Mouse (Mus musculus) 416B (cell line): Measurements from ENCODE around the gene Nucb1.
"Not testable (repeated sequence)": the region's sequence is repeated elsewhere in the genome, so short reads cannot be mapped to it uniquely, and the experiment has no call there.

Experiments
- DNase-seq: peaks from one replicate; pipeline ENCODE4 v3.0.0; 2011; ENCODE audit warnings: low read depth

Nucb1 gene

GRCm38 (mm10) chr7:45488293-45489204 lies 21.7 kb downstream of the Nucb1 start, which contains the start of gene Dhdh:
Gene Dhdh (minus strand): TSS chr7:45488805.
- no peak for DNase-seq

DNA sequence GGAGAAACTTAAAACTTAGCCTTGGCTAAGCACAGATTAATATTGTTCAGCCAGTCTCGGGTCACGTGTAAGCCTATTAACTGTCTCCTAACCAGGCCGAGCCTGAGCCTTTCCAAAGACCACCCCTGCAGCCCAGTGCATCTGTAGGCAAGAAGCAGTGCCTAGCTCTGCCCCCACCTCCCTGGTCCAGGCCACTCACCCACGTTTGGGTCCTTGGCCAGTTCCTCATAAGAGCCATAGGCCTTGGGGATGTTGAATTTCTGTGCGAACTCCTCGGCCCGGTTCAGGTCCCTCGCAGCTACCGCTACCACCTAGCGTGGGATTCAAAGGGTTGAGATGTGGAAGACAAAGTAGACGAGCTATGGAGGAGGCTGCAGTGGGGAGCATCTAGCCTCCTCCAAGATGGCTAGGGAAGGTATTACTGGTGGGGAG lies 22.3 kb downstream of the Nucb1 start:
- no peak for DNase-seq

DNA sequence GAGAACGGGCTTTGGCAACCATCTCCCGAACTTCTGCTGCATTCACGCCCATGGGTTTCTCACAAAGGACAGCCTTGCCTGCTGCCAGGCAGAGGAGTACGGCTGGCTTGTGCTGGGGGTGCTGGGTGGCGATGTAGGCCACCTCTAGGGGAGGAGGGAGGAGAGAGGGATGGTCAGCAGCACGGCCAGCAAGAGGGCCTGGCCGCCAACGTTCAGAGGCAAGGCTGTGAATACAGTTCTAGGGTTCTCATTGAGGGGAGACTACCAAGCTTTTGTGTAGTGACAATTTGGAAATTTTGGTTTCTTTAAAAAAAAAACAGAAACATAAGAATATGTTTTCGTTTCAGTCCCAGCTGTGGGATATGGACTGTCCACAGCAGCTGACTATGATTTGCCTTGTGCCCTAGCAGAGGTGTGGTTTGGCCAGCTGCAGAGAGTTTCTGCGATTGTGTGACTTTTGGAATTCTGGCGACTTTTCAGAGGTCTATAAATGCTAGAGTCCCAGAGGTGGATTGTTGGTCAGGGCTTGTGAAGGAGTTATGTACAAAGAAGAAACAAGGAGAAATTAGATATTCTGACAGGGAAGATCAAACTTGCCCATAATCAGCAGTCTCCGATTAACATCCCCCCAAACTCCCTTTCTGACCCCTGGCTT lies 23.3 kb downstream of the Nucb1 start, which contains the start of gene Gm45808:
Gm45808 (minus strand) TSS at position 51 of the 655 bp plus-strand sequence.
- DNase-seq, result no peak

- DNase-seq, result no peak
Observed at GRCm38 (mm10) chr7:45486158-45486557, 24.0 kb downstream of the Nucb1 start.

GRCm38 (mm10) chr7:45484985-45485384 lies 25.2 kb downstream of the Nucb1 start:
- DNase-seq, result not testable (repeated sequence)

DNA sequence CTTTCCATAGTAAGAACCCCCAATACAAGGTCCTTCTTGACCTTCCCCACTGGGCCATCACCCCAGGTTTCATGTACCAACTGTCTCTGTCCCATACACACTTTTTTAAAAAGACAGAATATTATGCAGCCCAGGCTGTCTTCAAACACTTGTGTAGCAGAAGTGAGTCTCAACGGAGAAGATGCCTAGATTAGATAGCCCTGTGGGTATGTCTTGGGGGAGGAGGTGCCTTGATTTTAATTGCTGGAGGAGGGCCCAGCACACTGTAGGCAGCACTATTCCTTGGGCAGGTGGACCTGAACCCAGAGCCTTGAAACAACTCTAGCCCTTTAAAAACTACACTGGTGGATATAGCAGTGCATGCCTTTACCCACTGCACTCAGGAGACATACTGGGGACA lies 28.0 kb downstream of the Nucb1 start:
- DNase-seq, result no peak

DNA sequence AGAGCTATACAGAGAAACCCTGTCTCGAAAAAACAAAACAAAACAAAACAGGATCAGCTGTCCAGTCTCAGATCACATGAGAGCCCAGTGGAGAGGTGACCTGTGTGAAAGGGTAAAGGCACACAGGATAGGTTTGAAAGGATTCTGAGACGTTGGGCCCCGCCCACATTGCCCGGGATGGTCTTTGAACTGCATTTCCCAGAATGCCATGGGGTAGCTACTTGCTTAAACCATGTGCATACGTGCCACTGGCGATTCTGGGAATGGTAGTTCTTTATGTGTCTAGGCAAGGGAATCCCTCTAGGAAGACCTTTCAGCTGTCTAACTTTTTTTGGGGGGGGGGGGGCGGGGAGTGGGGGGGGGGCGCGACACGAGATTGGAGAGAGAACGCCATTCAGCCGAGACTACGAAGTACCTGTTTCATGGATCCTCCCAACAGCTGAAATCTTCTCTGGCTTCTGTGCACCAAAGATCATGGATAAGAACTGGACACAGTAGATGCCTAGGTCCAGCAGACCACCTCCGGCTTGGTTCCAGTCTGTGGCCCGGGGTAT lies 28.8 kb downstream of the Nucb1 start, which contains the start of gene Tulp2:
Tulp2 (plus strand) TSS at position 504 of the 554 bp plus-strand sequence.
- peak; percentile 79 for DNase-seq

- not testable (repeated sequence) for DNase-seq
Observed at GRCm38 (mm10) chr7:45480310-45480709, 29.9 kb downstream of the Nucb1 start.

GRCm38 (mm10) chr7:45478774-45479173 lies 31.4 kb downstream of the Nucb1 start:
- DNase-seq, result no peak

DNA sequence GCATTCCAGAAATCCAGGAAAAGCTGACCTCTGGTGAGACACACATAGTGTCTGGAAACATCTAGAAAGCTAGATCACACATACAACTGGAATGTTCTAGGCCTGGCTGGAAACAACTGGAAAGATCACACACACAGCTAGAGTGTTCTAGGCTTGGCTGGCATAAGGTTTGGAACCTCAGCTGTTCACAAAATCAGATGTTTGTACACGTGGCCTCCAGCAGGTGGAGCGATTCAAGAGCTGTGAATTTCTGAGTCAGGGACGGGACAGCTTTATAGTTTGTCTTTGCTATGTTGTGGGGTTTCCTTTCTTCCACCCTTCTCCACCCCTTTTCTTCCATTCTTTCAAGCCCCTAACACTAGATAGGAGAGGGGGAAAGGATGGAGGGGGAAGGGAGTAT lies 33.2 kb downstream of the Nucb1 start:
- peak; percentile 82 for DNase-seq

DNA sequence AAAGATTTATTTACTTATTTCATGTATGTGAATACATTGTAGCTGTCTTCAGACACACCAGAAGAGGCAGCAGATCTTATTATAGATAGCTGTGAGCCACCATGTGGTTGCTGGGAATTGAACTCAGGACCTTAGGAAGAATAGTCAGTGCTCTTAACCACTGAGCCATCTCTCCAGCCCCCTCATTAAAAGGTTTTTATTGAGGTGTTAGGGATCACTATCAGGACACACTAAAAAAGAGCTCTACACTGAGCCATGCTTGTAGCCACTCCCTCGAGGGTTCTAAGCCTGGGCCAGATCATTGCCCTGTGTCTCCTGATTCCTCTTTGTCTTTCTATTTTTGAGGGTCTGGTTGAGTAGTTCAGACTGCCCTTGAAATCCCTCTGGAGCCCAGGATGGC lies 33.8 kb downstream of the Nucb1 start:
- DNase-seq, result no peak

- DNase-seq, result peak; percentile 88
Observed at GRCm38 (mm10) chr7:45475291-45475969, 34.8 kb downstream of the Nucb1 start.

GRCm38 (mm10) chr7:45470869-45471268 lies 39.3 kb downstream of the Nucb1 start:
- DNase-seq, result peak; percentile 85

DNA sequence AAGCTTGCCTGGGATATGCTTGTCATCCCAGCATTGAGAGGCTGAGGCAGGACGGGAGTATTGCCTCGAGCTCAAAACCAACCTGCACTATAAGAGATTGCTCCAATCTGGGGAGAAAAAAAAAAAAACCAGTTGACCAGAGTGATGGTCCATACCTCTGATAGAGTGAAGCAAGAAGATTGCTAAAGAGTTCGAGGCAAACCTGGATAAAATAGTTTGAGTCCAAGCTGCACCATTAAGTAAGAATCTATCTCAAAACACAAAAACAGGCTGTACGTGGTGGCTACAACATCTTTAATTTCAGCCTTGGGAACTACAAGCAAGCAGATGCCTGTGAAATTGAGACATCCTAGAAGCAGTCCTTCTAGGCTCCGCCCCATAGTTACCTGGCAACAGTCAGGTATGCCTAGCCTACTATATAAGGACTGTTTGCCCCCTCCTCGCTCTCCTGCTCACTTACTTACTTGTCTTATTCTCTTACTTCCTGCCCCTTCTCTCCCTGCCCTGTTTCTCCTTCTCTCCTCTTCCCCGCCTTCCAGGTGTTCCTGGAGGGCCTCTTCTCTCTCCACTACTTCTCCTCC lies 43.0 kb downstream of the Nucb1 start:
- DNase-seq, result no peak

DNA sequence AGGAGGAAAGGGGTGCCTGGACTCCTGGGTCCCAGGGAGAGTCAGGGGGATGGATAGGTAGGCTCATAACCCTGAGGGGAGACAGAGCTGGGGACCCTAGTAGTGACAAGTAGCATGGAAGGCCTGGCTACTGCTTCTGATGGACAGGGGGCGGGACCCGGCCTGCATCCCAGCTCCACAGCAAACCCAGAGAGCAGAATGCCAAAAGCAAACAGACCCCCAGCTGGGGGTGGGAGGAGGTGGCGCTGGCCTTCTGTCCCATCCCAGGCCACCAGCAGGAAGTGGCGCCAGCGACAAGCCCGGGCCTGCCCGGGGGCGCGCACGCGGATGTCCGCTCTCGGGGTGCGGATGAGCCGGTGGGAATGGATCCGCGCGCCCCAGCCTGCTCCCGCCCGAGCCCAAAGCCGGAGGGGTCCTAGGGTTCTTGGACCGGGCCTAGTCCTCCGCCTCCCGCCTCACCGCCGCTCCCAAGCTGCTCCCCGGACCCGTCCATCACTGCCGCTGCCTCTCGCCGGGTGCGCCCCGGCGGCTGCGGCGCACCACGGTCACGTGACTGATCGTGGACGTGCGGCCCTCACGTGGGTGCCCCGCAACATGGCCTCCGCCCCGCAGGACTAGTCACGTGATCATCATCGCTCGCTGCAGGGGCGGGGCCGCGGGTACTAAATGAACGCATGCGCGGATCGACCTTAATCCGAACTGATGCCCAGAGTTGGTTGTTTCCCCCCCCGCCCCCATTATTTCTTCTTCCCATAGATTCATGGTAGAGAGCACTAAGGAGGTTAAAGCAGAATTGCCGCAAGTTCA lies 43.7 kb downstream of the Nucb1 start, which contains the start of gene Bax:
Bax (minus strand) TSS at position 616 of the 807 bp plus-strand sequence.
- DNase-seq, result peak; percentile 96

DNA sequence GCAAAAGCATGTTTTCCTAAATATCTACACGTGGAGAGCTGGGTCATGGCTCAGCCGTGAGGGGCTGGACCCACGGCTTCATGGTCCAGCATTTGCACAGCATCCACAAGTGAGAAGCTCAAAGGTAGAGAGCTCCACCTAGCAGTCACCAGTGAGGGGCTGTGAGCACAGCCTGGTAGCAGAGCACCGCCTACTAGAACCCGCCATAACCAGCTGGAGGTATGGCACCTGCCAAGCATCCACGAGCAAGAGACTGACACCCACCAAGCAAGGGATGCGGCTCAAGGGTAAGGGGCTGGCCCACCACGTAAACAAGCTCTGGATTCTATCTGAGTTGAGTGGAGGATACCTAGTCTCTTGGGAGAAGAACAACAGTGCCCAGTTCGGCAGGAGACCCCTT lies 44.7 kb downstream of the Nucb1 start:
- DNase-seq, result peak; percentile 69

- DNase-seq, result no peak
Observed at GRCm38 (mm10) chr7:45465112-45465511, 45.1 kb downstream of the Nucb1 start.

- DNase-seq, result no peak
Observed at GRCm38 (mm10) chr7:45463987-45464778, 46.0 kb downstream of the Nucb1 start.

GRCm38 (mm10) chr7:45462868-45463267 lies 47.3 kb downstream of the Nucb1 start:
- not testable (repeated sequence) for DNase-seq

DNA sequence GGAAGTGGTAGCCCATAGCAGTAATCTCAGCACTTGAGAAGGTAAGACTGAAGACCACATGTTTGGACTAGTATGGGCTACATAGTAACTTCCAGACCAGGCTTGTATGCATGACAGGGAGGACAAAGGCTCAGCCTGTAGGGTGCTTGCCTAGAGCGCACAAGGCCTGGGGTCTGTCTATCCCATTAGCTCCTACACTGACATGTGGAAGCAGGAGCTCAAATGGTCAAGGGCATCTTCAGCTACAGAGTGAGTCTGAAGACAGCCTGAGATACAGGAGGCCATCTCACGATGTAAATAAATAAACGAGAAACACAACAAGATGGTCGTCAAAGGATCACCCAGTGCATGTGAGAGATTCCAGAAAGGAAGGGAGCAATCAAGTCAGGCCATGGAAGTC lies 47.9 kb downstream of the Nucb1 start:
- DNase-seq, result no peak
